Mouse (Mus musculus) lung, postnatal 36 days (tissue): ENCODE results near the gene Cdh18.

ENCODE experiments used
- DNase-seq: peaks from one replicate; pipeline ENCODE4 v3.0.0; 2022; ENCODE audit warnings: mixed read lengths

Gene Cdh18

DNA sequence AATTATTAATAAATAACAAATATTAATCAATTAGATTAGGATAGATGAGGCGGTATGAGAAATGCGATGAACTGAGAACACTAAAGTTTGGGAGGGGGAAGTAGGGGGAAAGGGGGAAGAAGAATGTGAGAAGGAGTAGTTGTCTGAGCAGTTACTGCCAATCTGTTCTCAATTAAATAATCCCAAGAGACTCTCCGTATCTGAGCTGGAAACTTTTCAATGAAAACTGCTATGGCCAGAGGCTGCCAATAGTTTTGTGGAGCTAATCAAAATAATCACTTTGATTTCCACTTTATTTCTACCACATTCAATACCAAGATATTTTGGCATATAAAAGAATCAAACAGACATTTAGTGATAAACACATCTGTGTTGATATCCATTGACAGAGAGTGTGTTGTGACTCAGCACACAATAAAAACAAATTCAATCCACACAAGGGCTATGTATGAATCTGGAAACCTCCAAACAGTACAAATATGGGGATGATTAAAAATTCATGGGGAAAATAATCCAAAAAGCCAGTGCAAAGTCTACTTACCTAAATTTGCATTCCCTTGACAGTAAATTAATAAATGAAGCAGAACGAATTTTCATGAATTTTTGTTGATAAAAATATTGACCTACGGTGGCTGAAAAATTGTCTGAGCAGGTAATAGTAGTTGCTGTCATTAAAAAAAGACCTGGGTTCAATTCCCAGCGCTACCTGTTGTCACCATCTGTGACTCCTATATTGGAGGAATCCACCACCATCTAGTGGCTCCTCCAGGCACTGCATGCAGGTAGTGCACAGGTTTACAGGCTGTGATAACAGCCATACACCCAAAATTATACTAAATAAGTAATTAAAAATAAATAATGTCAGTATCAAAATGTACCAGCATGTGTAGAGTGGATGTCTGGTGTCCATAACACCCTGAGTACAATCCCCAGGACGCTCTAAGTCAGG, 922.0 kb downstream of the Cdh18 start:
- DNase-seq: no peak

DNA sequence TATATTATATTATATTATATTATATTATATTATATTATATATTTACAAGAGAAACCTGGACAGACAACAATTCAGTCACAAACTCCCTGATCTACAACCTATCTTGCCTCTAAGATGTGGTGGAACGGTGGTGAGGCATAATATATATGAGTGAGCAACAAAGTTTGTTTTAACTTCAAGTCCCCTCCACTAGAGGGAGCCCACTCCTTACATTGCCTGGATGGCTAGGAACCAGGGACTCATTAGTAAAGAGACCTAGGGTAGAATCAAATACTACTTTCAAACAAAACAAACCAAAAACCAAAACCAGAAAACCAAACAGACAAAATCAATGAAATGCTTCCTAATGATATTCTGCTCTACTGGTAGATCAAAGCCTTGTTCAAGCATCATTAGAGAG, 937.5 kb downstream of the Cdh18 start:
- DNase-seq: no peak

DNA sequence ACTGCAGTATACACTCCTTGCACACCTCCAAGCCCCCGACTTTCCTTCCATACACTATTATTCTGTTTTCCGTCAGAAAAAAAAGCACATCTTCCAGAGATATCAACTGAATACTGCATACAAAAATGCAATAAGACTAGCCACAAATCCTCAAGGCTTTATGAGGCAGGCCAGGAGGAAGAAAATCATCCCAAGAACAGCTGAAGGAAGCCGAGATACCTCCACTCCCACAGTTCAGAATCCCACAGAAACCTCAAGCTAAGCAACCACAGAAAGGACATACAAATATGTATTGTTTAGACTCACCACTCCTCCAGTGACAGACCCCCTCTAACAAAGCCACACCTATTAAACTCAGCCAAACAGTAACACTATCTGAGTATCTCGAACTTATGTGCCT, 957.7 kb downstream of the Cdh18 start:
- DNase-seq: no peak

DNA sequence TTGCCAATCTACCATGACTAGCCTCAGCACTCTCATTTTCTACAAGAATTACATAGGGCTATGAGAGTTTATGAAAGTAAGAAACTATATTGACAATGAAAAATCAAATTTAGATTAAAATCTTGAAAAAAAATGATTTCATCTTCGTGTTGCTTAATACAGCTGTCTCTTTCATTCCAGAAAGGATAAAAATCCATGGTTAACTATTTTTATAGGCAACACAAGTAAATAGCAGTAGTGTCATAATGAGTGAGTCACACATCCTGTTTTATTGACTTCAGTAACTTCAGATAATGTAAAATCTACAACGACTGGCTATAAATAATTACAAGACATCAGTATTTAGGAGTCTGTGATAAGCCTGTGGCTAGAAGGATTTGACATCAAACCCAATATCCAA, 960.9 kb downstream of the Cdh18 start:
- DNase-seq: no peak

DNA sequence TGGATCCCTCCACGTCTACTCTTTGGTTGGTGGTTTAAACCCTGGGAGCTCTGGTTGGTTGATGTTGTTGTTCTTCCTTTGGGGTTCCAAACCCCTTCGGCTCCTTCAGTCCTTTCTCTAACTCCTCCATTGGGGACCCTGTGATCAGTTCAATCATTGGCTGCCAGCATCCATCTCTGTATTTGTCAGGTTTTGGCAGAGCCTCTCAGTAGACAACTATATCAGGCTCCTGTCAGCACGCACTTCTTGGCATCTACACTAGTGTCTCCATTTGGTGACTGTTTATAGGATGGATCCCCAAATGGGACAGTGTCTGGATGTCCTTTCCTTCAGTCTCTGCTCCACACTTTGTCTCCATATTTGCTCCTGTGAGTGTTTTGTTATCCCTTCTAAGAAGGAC, 967.0 kb downstream of the Cdh18 start:
- no peak for DNase-seq

DNA sequence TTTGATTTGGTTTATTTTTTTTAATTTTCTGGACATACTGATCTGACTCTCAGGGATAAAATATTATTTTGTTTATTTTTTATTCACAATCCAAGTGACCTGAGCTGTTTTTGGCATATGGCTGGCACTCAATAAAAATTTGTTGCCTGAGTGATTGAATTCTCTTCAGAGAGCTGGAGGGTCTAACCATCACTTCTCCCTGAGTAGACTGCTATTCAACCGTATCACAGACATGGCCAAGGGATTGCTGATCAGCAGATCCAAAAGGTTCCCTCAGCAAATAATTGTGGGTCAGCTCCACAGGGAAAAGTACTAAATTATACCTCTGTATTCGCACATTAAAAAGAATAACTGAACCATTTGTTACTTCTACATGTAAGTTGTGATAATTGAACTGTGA, 969.3 kb downstream of the Cdh18 start:
- DNase-seq: no peak
